Mouse (Mus musculus): ENCODE data around the gene Zfp46. TPM values are rescaled to one million over a fixed set of nuclear protein-coding genes. Genes with fewer than 3 reads are reported as not detected.

Zfp46 gene
- total RNA-seq, 2 experiments from 2014 or later = 7.0 to 11.6 TPM

- ATAC-seq (replicated peaks; ENCODE audit: poor library complexity, severe bottlenecking) = peak; percentile 95
These were observed 26.0 kb downstream of the Zfp46 start, which contains the start of gene Hnrnpr for GRCm38 (mm10) chr4:136310229-136311041. Hnrnpr (plus strand) TSS chr4:136310942.

GRCm38 (mm10) chr4:136311042-136311999 lies 26.8 kb downstream of the Zfp46 start:
- ATAC-seq (replicated peaks; ENCODE audit: poor library complexity, severe bottlenecking) = peak; percentile 24

- ATAC-seq (replicated peaks; ENCODE audit: poor library complexity, severe bottlenecking) = no peak
These were observed 28.1 kb downstream of the Zfp46 start for GRCm38 (mm10) chr4:136312616-136313015.

GRCm38 (mm10) chr4:136317667-136318066 lies 33.2 kb downstream of the Zfp46 start:
- ATAC-seq (replicated peaks; ENCODE audit: poor library complexity, severe bottlenecking) = no peak

GRCm38 (mm10) chr4:136320016-136320415 lies 35.5 kb downstream of the Zfp46 start:
- no peak for ATAC-seq (replicated peaks; ENCODE audit: poor library complexity, severe bottlenecking)

- no peak for ATAC-seq (replicated peaks; ENCODE audit: poor library complexity, severe bottlenecking)
These were observed 39.7 kb downstream of the Zfp46 start for GRCm38 (mm10) chr4:136324226-136324625.

- ATAC-seq (replicated peaks; ENCODE audit: poor library complexity, severe bottlenecking) = no peak
These were observed 42.8 kb downstream of the Zfp46 start for GRCm38 (mm10) chr4:136327238-136327637.

GRCm38 (mm10) chr4:136328115-136328514 lies 43.6 kb downstream of the Zfp46 start:
- no peak for ATAC-seq (replicated peaks; ENCODE audit: poor library complexity, severe bottlenecking)

GRCm38 (mm10) chr4:136331709-136332108 lies 47.2 kb downstream of the Zfp46 start:
- no peak for ATAC-seq (replicated peaks; ENCODE audit: poor library complexity, severe bottlenecking)

- no peak for ATAC-seq (replicated peaks; ENCODE audit: poor library complexity, severe bottlenecking)
These were observed 48.7 kb downstream of the Zfp46 start for GRCm38 (mm10) chr4:136333191-136333590.

- ATAC-seq (replicated peaks; ENCODE audit: poor library complexity, severe bottlenecking) = no peak
These were observed 50.6 kb downstream of the Zfp46 start for GRCm38 (mm10) chr4:136335065-136335464.

- ATAC-seq (replicated peaks; ENCODE audit: poor library complexity, severe bottlenecking) = no peak
These were observed 52.6 kb downstream of the Zfp46 start for GRCm38 (mm10) chr4:136337129-136337528.

Other genes with a start within 250 kb of the Zfp46 start
- 1,756 and 1,826 TPM in 2 replicates for gene Rpl11, start 231.3 kb upstream of the Zfp46 start, total RNA-seq (2014; fragmentation: Nextera tagmentation)
- gene Rpl11, start 231.3 kb upstream of the Zfp46 start, total RNA-seq (2017) = 806 and 1,025 TPM in 2 replicates
- gene Id3, start 141.2 kb upstream of the Zfp46 start, total RNA-seq (2014; fragmentation: Nextera tagmentation) = not detected in 2 replicates
- not detected in 2 replicates for gene Id3, start 141.2 kb upstream of the Zfp46 start, total RNA-seq (2017)
- 2.9 and 9.4 TPM in 2 replicates for gene E2f2, start 112.3 kb upstream of the Zfp46 start, total RNA-seq (2014; fragmentation: Nextera tagmentation)
- 3.7 and 4.3 TPM in 2 replicates for gene E2f2, start 112.3 kb upstream of the Zfp46 start, total RNA-seq (2017)
- gene Asap3, start 78.3 kb upstream of the Zfp46 start, total RNA-seq (2014; fragmentation: Nextera tagmentation) = not detected in 2 replicates
- gene Asap3, start 78.3 kb upstream of the Zfp46 start, total RNA-seq (2017) = not detected in 2 replicates
- not detected in 2 replicates for gene Tcea3, start 37.0 kb upstream of the Zfp46 start, total RNA-seq (2014; fragmentation: Nextera tagmentation)
- gene Tcea3, start 37.0 kb upstream of the Zfp46 start, total RNA-seq (2017) = not detected in 2 replicates
- gene Hnrnpr, start 26.3 kb downstream of the Zfp46 start, total RNA-seq (2014; fragmentation: Nextera tagmentation) = 128 and 164 TPM in 2 replicates
- 172 and 194 TPM in 2 replicates for gene Hnrnpr, start 26.3 kb downstream of the Zfp46 start, total RNA-seq (2017)
- gene Htr1d, start 138.8 kb downstream of the Zfp46 start, total RNA-seq (2014; fragmentation: Nextera tagmentation) = not detected in 2 replicates
- gene Htr1d, start 138.8 kb downstream of the Zfp46 start, total RNA-seq (2017) = not detected in 2 replicates
- gene 6030445D17Rik, start 177.6 kb downstream of the Zfp46 start, total RNA-seq (2014; fragmentation: Nextera tagmentation) = not detected in 2 replicates
- not detected in 2 replicates for gene 6030445D17Rik, start 177.6 kb downstream of the Zfp46 start, total RNA-seq (2017)
- 6.2 and 10.2 TPM in 2 replicates for gene Luzp1, start 185.1 kb downstream of the Zfp46 start, total RNA-seq (2014; fragmentation: Nextera tagmentation)
- 4.0 and 4.1 TPM in 2 replicates for gene Luzp1, start 185.1 kb downstream of the Zfp46 start, total RNA-seq (2017)